Mouse (Mus musculus): Measurements from ENCODE around the gene Nrp1.

Gene Nrp1

DNA sequence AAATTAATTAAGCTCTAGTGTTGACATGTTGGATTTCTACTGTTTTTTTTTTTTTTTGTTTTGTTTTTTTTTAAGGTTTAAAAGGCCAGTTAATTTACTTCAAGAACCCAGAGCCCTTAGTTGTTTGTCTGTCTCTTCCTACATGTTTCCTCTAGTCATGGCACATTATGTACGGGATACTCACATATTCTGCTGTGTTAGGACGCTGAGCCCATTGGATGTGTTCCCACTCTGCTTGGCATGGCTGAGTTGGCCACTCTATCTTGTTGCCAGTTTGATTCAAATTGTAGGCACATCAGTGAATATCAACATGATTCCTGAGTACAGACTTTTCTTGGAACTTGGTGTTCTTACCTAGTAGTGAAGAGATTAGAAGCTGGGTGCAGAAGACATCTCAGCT is 114.5 kb downstream of the Nrp1 start:
- DNase-seq = no peak

DNA sequence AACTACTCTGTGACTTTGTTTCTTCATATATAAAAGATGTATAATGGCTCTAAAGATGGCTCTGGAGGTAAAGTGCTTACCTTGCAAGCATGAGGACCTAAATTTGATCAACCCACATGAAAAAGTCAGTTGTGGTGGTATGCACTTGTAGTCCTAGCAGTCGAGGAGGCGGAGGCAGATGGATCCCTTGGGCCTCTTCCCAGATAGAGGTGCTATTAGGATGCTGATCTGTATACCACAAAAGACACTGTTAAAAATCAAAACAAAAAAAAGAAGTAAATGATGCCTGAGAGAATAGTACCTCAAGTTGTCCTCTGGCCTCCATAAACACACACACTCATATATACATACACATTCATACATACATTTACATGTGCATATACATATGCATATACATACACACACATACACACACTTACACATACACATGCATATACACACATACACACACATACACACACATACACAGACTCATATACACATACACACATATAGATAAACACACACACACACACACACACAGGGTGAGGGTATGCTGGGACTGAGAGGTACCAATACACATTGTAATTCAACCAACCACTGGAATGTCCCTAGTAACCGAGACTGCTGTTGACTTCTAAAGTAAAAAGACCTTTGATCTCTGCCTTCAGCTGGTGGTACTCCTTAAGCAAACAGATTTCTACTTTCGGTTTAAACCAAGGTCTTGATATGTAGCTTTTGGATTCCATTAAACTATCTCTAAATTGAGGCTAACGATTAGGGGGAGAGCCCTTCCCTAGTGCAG is 115.2 kb downstream of the Nrp1 start:
- DNase-seq = no peak

DNA sequence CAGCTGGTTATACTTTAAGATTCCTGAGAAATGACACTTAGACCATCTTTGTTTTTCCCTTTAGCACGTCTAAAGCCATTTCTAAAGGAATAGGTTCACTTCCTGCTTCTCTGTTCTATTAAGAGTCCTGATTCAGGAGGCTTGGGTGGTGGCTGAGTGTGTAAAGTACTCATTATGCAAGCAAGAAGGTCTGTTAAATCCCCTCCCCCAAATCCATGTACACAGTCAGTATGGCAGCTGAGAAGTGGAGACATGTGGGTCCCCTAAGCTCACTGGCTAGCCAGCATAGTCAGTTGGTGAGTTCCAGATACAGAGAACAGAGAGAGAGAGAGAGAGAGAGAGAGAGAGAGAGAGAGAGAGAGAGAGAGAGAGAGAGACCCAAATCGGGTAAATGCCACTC is 116.2 kb downstream of the Nrp1 start:
- no peak for DNase-seq

DNA sequence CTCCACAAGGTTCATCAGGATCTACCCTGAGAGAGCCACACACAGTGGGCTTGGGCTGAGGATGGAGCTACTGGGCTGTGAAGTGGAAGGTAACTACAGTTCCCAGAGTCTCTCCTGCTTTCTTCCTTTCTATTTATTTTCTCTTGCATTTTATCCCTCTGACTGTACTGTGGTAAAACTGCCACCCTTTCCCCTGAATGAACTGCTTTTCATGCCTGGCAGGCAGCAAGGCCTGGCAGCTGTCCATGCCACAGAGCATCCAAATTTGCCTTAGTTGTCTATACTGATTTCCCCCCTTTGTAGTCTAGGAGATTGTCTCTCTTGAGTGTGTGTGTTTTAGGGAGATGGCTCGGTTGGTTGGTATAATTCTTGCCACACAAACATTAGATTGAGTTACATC is 117.8 kb downstream of the Nrp1 start:
- DNase-seq = no peak

DNA sequence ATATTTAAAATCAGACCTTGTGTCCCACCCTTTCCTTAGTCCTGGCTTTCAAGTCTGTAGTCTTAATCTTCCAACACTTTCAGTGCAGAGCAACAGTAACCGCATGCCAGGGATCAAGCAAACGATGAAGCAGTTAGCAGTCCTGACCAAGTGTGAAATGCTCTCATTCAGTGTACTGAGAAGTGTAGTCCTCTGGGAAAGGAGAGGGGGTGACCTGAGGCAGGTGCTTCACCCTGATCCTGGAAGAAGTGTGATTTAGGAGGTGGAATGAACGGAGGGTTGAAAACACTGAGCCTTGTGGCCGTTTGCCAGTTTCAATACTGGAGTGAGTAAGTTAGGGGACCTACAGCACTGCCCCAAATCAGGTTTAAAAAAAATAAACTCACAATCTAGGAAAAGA is 119.6 kb downstream of the Nrp1 start:
- no peak for DNase-seq

DNA sequence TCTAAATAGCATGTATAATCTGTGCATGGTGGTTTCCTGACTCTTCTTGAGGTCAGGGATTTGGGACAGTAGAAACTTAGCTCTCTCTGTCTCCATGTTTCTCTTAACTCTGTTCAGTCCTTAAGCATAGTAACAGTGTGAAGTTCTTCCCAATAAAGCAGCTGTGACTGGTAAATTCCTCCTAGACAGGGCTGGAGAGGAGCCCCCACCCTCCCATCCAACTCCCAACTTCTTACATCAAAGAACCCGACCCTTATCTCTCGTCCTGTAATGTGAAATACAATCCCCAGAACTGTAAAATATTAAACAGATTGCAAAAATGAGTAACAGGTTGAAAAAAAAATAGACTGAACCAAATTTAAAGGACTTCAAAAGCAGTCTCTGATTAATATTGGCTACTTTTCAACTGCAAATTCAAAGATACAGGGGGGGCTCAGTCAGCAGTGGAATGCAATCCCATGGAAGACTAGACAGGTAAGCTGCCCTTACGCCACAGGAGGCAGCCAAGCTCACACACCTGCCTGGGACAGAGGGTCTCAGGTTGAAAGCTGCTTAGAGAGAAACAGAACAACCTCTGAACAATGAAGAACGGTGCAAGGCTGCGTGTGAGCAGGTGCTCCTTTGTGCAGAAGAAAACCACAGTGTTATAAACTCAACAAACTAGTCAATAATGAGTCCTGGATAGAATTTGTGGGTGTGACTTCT is 121.1 kb downstream of the Nrp1 start:
- DNase-seq = no peak

DNA sequence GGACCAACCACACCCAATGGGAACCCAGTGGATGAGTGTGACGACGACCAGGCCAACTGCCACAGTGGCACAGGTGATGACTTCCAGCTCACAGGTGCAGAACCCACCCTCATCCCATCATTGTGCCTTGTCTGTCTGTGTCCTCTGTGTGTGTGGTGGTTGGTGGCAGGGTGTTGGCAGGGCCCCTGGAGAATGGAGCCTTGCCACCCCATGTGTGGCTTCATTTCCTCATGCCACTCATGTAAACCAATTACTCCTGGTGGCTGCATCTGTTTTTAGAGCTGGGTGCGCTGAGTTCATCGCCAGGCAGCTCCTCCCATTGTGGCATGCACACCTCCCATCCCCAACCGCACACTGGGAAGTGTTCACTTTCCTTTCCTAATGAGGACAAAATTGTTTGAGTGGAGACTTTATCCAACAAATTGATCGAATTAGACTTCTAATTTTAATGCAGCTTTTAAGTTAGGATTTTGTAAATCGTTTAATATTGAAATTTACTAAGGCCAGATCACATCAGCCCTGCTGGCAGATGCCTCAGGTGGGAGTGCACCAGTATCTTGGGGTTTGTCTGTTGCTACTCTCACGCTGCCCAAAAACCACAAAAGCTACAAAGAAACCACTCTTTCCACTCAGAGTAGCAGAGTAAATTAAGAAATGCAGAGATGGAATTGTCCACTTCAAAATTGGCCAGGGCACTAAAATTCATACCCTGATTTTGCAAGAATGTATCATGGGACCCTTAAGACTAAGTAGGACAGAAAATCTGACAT is 122.7 kb downstream of the Nrp1 start:
- DNase-seq = no peak

DNA sequence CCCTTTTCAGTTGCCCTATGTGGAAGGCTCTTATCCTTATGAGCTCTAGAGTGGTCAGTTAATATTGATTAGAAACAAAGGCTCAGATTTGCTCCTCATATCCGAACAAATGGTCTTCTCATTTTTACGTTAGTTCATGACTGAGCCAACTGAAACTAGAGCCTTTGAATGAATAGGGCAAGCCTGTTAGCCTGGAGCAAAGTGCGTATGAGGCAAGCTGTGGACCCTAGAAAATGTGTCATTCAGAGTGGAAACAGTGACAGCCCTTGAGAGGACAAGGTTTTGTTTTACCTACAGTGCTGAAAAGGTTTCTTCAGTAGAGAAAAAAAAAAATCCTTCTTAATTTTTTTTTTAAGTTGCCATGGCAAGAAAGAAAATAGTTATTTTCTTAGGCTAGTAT is 124.9 kb downstream of the Nrp1 start:
- no peak for DNase-seq

DNA sequence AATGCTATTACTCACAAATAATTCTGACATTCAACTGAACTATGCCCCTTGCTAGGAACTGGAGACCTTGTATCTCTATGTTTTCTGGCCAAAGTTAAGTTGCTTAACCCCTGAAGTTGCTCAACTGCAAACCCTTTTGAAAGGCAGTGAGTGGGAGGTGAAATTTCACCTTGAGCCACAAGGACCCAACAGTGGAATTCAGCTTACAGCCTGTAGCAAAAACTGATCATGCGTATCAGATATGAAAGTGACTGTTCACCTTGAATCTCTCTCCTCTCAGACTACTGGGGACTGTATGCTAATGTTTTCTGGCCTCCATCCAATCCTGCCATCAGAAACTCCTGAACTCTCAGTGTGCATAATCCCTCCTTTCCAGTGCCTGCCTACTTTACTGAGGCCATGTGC is 126.3 kb downstream of the Nrp1 start:
- DNase-seq = peak; percentile 51

DNA sequence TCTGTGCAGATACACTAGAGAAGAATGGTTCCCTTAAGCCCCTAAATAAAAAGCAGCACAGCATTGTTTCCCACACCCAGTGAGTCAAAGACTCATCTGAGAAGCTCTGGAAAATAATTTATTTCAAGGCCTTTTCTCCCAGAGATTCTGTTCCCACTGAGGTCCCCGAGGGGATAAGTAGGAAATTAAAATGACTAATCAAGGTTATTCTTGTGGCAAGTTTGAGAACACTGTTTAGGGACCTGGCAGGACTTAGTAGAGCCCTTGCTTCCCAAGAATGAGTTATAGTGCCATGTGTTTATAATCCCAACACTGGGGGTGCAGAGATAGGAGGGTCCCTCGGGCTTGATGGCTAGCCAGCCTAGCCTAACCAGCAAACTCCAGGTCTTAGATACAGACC is 127.6 kb downstream of the Nrp1 start:
- no peak for DNase-seq

DNA sequence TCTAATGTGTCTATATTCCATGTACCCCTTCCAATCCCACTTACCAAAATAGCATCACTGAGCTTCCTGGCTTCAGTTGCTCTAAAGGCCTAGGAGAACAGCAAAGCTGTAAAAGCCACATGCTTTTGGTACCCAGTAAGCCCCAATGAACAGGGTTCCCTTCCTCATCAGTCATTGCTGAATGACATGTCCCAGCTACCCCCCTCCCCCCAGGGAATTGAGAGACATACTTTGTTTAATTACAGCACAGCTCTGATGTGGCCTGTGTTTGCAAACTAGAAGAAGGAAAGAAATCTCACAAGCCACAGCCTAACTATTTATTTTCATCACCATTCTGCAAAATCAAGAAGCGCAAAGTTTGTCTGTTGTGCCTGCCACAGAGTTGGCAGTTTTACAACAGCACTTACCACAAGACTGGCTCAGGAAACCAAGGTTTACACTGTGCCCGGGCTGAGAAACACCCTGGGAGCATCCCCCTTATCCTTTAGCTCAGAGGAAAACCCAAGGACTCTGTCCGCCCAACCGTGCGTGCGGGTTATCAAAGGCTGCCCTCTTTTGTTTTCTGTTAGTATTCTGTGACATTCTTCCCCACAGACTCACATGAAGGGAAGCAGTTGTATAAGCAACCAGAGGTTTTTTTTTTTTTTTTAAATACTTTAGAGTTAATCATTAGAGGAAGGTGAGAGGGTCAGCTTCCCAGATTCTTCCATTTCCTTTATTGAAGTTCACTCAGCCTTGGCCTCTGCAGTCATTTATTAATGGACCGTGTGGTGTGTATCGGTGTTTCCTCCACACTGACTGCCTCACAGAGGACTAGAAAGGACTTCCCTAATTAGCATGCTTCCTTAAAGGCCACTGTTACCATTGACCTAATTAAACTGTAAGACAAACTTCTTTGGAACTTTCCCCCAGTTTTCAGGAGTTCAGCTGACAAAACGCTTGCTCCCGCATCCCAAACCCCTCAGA is 129.8 kb downstream of the Nrp1 start:
- DNase-seq = peak; percentile 67

DNA sequence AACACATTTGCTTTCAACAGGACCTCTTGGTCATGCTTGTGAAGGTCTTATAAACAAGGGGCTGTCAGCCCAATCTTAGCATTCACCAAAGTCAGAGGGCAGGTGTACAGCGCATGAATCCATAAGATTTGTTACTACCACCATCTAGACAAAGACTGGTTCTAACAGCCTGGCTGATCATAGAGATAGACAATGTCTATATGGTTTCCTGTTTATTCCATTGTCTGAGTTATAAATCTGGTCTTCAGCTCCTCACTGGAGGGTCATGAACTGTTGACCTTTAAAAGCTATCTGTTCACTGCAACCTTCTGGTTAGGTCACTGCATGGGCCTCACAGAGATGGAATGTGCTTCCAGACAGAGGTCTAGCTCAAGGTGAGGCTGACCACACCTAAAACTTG is 130.9 kb downstream of the Nrp1 start:
- no peak for DNase-seq

DNA sequence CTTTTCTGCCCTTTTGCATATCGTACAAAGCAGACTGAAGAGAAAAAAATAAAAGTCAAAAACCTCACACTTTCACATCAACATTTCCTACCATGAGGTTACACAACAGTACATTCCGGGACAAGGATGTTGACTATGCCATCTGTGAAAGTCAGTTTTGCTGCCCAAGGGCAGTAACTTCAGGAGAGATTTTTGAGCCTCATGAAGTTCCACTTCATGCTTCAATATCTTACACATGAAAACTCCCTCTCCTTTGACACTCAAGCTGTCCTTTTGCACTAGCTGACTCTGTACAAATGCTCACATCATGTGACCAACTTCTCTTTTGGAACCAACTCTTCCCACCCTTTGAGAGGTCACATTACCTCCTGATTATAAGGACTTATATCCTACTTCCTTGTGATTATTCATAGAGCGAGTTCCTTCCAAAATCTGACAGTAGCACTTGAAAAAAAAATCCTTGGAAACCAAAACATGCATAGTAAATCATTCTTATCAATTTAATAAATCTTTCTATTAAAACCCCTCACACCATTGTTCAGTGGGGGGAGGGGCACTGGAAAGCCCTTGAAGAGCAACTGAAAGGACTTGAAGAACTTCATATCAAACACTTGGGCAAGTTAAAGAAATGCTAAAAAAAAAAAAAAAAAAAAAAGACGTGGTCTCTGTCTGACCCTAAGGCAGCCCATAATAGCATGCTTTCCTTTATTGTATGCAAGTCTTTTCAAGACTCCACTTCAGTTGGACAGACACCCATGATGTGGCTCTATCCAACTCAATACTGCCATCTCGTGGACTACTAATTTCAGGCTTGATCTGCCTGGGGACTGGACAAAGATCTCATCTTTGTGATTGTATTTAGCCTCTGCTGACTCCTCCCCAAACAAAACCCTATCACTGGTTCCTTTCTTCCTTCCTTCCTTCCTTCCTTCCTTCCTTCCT is 133.0 kb downstream of the Nrp1 start:
- DNase-seq = peak; percentile 72

DNA sequence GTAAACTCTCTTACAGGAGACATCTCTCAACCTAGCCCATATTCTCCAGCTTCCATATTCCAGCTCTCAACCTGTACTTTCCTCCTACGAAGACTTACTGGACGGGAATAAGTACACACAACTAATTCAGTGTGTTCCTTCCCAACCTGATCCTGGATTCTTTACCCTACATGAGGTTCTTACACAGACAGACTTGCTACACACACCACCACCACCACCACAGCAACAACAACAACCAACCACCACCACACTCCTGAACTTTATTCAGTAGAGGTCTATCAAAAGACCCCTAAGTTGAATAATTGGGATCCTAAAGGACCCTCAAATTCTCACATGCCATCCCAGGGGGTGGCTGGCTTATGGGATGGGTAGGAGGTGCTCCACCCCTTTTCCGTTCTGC is 135.4 kb downstream of the Nrp1 start:
- no peak for DNase-seq

DNA sequence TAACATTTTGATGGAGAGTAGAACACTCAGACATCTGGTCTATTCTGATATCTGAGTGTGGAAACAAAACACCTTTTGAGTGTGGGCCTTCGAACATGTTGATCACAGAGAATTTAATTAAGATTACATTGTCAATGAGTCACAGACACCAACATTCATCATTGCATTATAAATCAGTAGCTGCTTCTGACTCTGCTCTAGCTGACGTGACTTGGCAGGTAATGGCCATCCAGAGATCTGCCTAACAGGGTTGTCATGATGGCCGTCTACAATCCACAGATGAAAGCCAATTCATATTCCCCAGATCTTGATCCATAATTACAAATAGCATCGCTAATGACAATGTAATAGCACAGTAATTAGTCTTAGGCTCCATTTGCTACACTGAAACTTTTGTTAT is 140.4 kb downstream of the Nrp1 start:
- no peak for DNase-seq

DNA sequence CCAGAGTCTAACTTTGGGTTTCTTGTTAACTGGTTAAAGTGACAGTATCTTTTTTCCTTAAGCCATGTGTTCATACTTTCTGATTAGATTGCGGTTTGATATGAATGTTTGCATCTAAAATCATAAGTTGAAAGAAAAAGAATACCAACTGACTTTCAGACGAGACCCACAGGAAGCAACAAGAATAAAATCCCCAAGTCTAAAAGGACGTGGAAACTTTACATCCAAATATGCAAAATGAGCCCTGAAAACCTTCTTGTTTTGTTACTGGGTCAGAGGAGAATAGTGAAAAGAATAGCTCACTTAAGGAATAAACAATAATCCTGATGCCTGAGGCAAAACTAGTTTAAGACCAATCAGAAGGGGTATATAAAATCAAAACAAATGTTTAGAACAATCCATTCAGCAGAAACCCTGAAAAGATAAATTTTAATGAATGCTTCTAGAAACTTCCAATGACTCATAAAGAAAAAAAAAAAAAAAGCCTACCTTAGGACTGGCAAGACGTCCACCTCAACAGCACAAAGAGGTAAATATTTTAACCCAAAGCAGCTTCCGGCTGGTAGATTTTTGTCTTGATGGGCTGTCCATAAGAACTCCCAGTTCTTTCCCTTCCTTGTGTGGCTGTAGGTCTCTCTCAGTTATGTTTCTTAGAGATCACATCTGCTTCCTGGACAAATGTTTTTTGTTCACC is 145.9 kb downstream of the Nrp1 start:
- DNase-seq = no peak

DNA sequence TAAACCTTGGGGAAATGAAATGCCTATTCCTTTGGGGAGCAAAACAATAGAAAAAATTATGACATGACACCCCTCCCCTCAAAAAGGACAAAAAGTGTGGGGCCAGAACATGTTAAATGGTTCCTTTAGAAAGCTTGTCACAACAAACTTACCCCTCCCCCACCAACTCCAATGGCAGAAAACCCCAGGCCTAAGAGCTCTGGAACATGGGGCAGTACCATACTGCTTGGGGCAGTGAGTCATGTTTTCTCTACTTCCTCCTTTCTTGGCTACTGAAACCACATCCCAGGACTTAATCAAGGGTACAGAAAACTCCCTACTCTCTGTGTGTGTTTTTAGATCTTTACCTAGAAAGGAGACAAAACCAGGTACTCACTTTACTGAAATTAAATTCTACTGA is 147.5 kb downstream of the Nrp1 start:
- no peak for DNase-seq

DNA sequence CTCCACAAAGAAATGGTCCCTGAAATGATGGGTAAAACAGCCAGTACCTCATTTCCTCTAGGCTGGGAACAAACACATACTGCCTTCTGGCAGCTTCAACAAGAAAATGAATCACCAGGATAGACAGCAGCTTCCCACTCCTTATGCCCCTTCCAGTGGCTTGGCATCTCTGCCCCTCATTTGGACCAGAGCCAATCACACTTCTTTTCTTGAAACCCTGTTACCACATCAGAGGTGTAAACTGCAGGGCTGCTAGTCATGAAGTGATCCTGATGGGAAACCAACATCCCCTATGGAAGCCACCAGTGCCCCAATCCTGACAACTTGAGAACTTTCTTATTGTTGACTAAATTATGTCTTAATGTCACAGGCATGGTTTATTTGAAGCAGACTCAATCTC is 150.3 kb downstream of the Nrp1 start:
- DNase-seq = no peak

DNA sequence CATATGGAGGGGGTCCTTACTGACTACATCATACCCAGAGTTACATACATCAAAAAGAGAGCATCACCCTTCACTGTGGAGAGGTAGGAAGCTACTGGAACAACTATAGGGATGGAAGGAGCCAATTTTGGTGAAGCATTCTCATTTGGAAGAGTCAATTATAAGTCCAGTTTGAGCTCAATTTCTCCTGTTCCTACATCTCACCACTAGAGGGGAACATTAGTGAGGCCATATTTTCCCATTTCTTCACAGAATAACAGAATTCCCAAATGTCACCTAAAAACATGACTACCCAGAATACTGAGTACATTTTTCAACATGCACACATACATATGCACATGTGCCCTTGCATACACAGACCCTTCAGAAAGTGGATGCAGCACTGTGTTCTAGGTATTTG is 152.6 kb downstream of the Nrp1 start:
- DNase-seq = no peak

DNA sequence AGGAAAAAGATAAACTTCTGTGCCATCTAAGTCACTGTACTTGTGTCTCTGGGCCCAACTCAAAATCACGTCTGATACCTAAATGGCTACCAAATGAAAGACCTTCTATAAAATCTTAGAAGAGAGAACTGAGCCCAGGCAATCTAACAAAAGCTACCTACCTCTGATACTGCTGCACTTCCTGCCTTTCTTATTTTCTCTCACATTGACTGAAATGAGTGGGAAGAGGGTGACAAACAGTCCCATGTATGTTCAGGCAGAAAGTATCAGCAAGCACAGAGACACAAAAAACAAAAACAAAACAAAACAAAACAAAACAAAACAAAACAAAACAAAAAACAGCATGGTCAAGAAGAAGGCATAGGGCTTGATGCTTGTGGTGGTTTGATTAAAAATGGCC is 153.3 kb downstream of the Nrp1 start:
- no peak for DNase-seq
